Mouse (Mus musculus): Measurements from ENCODE around the gene Tfpt.
A peak's percentile ranks its signal among the peaks of the same experiment; 100 is the strongest.

GRCm38 (mm10) chr7:3674507-3675227, 44.9 kb upstream of the Tfpt start:
- TF ChIP-seq CTCF (IDR thresholded peaks at IDR 0.05; ENCODE audit: low read depth, low read length) (peak; percentile 65), POLR2A (IDR thresholded peaks at IDR 0.05; ENCODE audit: borderline replicate concordance, low read depth, low read length) (no peak)
